Mouse (Mus musculus): ENCODE data around the gene Wdr17. TPM values are rescaled to one million over a fixed set of nuclear protein-coding genes. Genes with fewer than 3 reads are reported as not detected.

Gene Wdr17
- polyA plus RNA-seq, 1 experiment from 2014 or later = 4.0 TPM

- no peaks in the 10 kb centered on the region for H3K36me3 ChIP-seq
- H3K4me3 ChIP-seq = peak overlapping the region; percentile 62
- 2% methylated on average over 23 of the region's 23 CpGs for WGBS
- peak; percentile 71 for DNase-seq (ENCODE audit: low spot score)
- H3K27me3 ChIP-seq (ENCODE audit: insufficient read depth, poor library complexity, severe bottlenecking) = no peaks in the 10 kb centered on the region
- H3K4me1 ChIP-seq (replicated peaks) = peaks cover 22% of the 10 kb centered on the region
- H3K9me3 ChIP-seq = no peaks in the 10 kb centered on the region
- peak overlapping the region; percentile 88 for H3K27ac ChIP-seq
Measured at GRCm38 (mm10) chr8:54779317-54780133, 107.5 kb downstream of the Wdr17 start.

GRCm38 (mm10) chr8:54777012-54777411 lies 110.0 kb downstream of the Wdr17 start:
- Histone ChIP-seq H3K36me3 (no peaks in the 10 kb centered on the region), H3K9me3 (no peaks in the 10 kb centered on the region), H3K27ac (no peak overlapping the region), H3K4me1 (replicated peaks) (peaks cover 22% of the 10 kb centered on the region), H3K27me3 (ENCODE audit: insufficient read depth, poor library complexity, severe bottlenecking) (no peaks in the 10 kb centered on the region), H3K4me3 (no peak overlapping the region)
- no peak for DNase-seq (ENCODE audit: low spot score)

- Histone ChIP-seq H3K27ac (no peak overlapping the region), H3K4me3 (no peak overlapping the region), H3K36me3 (no peaks in the 10 kb centered on the region), H3K9me3 (no peaks in the 10 kb centered on the region), H3K4me1 (replicated peaks) (peaks cover 22% of the 10 kb centered on the region), H3K27me3 (ENCODE audit: insufficient read depth, poor library complexity, severe bottlenecking) (no peaks in the 10 kb centered on the region)
- DNase-seq (ENCODE audit: low spot score) = no peak
Measured at GRCm38 (mm10) chr8:54776241-54776640, 110.7 kb downstream of the Wdr17 start.

GRCm38 (mm10) chr8:54757646-54758045 lies 129.3 kb downstream of the Wdr17 start:
- DNase-seq (ENCODE audit: low spot score) = no peak
- H3K4me1 ChIP-seq (replicated peaks) = no peaks in the 10 kb centered on the region
- H3K4me3 ChIP-seq = no peak overlapping the region
- no peaks in the 10 kb centered on the region for H3K27me3 ChIP-seq (ENCODE audit: insufficient read depth, poor library complexity, severe bottlenecking)
- H3K9me3 ChIP-seq = no peaks in the 10 kb centered on the region
- 80% methylated on average over 1 of the region's 1 CpGs for WGBS
- no peak overlapping the region for H3K27ac ChIP-seq
- H3K36me3 ChIP-seq = no peaks in the 10 kb centered on the region

- 70% methylated on average over 5 of the region's 5 CpGs for WGBS
- Histone ChIP-seq H3K27me3 (ENCODE audit: insufficient read depth, poor library complexity, severe bottlenecking) (no peaks in the 10 kb centered on the region; the same call in 1 of the 2 replicates), H3K4me1 (replicated peaks) (no peaks in the 10 kb centered on the region), H3K36me3 (no peaks in the 10 kb centered on the region), H3K27ac (no peak overlapping the region), H3K9me3 (no peaks in the 10 kb centered on the region), H3K4me3 (no peak overlapping the region)
- no peak for DNase-seq (ENCODE audit: low spot score)
Measured at GRCm38 (mm10) chr8:54736660-54737312, 150.2 kb downstream of the Wdr17 start.

- H3K27ac ChIP-seq = no peak overlapping the region
- WGBS = 29% methylated on average over 8 of the region's 8 CpGs
- no peak for DNase-seq (ENCODE audit: low spot score)
- H3K27me3 ChIP-seq (ENCODE audit: insufficient read depth, poor library complexity, severe bottlenecking) = no peaks in the 10 kb centered on the region
- peak overlapping the region; percentile 60 for H3K4me3 ChIP-seq
- no peaks in the 10 kb centered on the region for H3K9me3 ChIP-seq
- peaks cover 5% of the 10 kb centered on the region; the same call in 1 of the 2 replicates for H3K4me1 ChIP-seq (replicated peaks)
- no peaks in the 10 kb centered on the region for H3K36me3 ChIP-seq
Measured at GRCm38 (mm10) chr8:54724668-54725035, 162.3 kb downstream of the Wdr17 start.

GRCm38 (mm10) chr8:54723976-54724667 lies 162.9 kb downstream of the Wdr17 start:
- Histone ChIP-seq H3K36me3 (no peaks in the 10 kb centered on the region), H3K9me3 (no peaks in the 10 kb centered on the region), H3K27me3 (ENCODE audit: insufficient read depth, poor library complexity, severe bottlenecking) (no peaks in the 10 kb centered on the region), H3K4me1 (replicated peaks) (peaks cover 5% of the 10 kb centered on the region; the same call in 1 of the 2 replicates), H3K4me3 (peak overlapping the region; percentile 60), H3K27ac (peak overlapping the region; percentile 53)
- WGBS = 2% methylated on average over 23 of the region's 23 CpGs
- peak; percentile 94 for DNase-seq (ENCODE audit: low spot score)

- Histone ChIP-seq H3K9me3 (no peaks in the 10 kb centered on the region), H3K4me1 (replicated peaks) (no peaks in the 10 kb centered on the region), H3K27me3 (ENCODE audit: insufficient read depth, poor library complexity, severe bottlenecking) (no peaks in the 10 kb centered on the region), H3K4me3 (no peak overlapping the region), H3K36me3 (no peaks in the 10 kb centered on the region), H3K27ac (no peak overlapping the region)
- WGBS = 80% methylated on average over 4 of the region's 4 CpGs
- DNase-seq (ENCODE audit: low spot score) = no peak
Measured at GRCm38 (mm10) chr8:54718515-54718914, 168.5 kb downstream of the Wdr17 start.

GRCm38 (mm10) chr8:54705743-54706142 lies 181.2 kb downstream of the Wdr17 start:
- H3K36me3 ChIP-seq = no peaks in the 10 kb centered on the region
- H3K27ac ChIP-seq = no peak overlapping the region
- peak; percentile 15 for DNase-seq (ENCODE audit: low spot score)
- no peaks in the 10 kb centered on the region for H3K27me3 ChIP-seq (ENCODE audit: insufficient read depth, poor library complexity, severe bottlenecking)
- no peaks in the 10 kb centered on the region for H3K9me3 ChIP-seq
- WGBS = 72% methylated on average over 2 of the region's 2 CpGs
- no peaks in the 10 kb centered on the region for H3K4me1 ChIP-seq (replicated peaks)
- H3K4me3 ChIP-seq = no peak overlapping the region

GRCm38 (mm10) chr8:54671806-54672205 lies 215.2 kb downstream of the Wdr17 start:
- DNase-seq (ENCODE audit: low spot score) = no peak
- Histone ChIP-seq H3K9me3 (no peaks in the 10 kb centered on the region), H3K36me3 (no peaks in the 10 kb centered on the region), H3K27ac (no peak overlapping the region), H3K4me1 (replicated peaks) (no peaks in the 10 kb centered on the region), H3K27me3 (ENCODE audit: insufficient read depth, poor library complexity, severe bottlenecking) (no peaks in the 10 kb centered on the region), H3K4me3 (no peak overlapping the region)

- H3K9me3 ChIP-seq = no peaks in the 10 kb centered on the region
- 76% methylated on average over 3 of the region's 3 CpGs for WGBS
- no peaks in the 10 kb centered on the region for H3K27me3 ChIP-seq (ENCODE audit: insufficient read depth, poor library complexity, severe bottlenecking)
Measured at GRCm38 (mm10) chr8:54667756-54668155, 219.2 kb downstream of the Wdr17 start.

GRCm38 (mm10) chr8:54660675-54661074 lies 226.3 kb downstream of the Wdr17 start:
- Histone ChIP-seq H3K27ac (no peak overlapping the region), H3K27me3 (ENCODE audit: insufficient read depth, poor library complexity, severe bottlenecking) (no peaks in the 10 kb centered on the region), H3K36me3 (no peaks in the 10 kb centered on the region), H3K4me1 (replicated peaks) (no peaks in the 10 kb centered on the region), H3K9me3 (no peaks in the 10 kb centered on the region), H3K4me3 (no peak overlapping the region)
- DNase-seq (ENCODE audit: low spot score) = peak; percentile 3
- 44% methylated on average over 5 of the region's 5 CpGs for WGBS

More at GRCm38 (mm10) chr8:54667756-54668155, 219.2 kb downstream of the Wdr17 start:
- DNase-seq (ENCODE audit: low spot score) = no peak
- Histone ChIP-seq H3K4me1 (replicated peaks) (no peaks in the 10 kb centered on the region), H3K27ac (no peak overlapping the region), H3K36me3 (no peaks in the 10 kb centered on the region), H3K4me3 (no peak overlapping the region)

- no peak for DNase-seq (ENCODE audit: low spot score)
- H3K9me3 ChIP-seq = no peaks in the 10 kb centered on the region
- no peaks in the 10 kb centered on the region for H3K27me3 ChIP-seq (ENCODE audit: insufficient read depth, poor library complexity, severe bottlenecking)
- H3K4me3 ChIP-seq = no peak overlapping the region
- H3K36me3 ChIP-seq = no peaks in the 10 kb centered on the region
- H3K4me1 ChIP-seq (replicated peaks) = no peaks in the 10 kb centered on the region
- H3K27ac ChIP-seq = no peak overlapping the region
- 89% methylated on average over 2 of the region's 2 CpGs for WGBS
Measured at GRCm38 (mm10) chr8:54659703-54660102, 227.3 kb downstream of the Wdr17 start.

All from hindbrain, embryonic 10.5 days (tissue).